Mouse (Mus musculus) embryonic facial prominence, embryonic 10.5 days (tissue): ENCODE measurements around the gene Abracl. TPM values are rescaled to one million over a fixed set of nuclear protein-coding genes. Genes with fewer than 3 reads are reported as not detected.

Source experiments
- polyA plus RNA-seq: library from polyadenylated mRNA; unstranded; fragments of >200 nt; fragmentation: Nextera tagmentation; extraction: Ambion mirVana; gene quantifications from 2 replicates; pipeline ENCODE4 v1.2.1, GENCODE M21; 2016

Abracl gene
- polyA plus RNA-seq, 1 experiment from 2014 or later, result 163 TPM

Other genes with a start within 250 kb of the Abracl start
- gene Txlnb, start 227.1 kb downstream of the Abracl start, polyA plus RNA-seq, result 0.98 and 1.6 TPM in 2 replicates
- 2.7 and 3.5 TPM in 2 replicates for gene Heca, start 75.2 kb downstream of the Abracl start, polyA plus RNA-seq
- gene Reps1, start 32.6 kb upstream of the Abracl start, polyA plus RNA-seq, result 15.3 and 16.5 TPM in 2 replicates
- gene Ect2l, start 187.6 kb upstream of the Abracl start, polyA plus RNA-seq, result 0.36 and 0.52 TPM in 2 replicates
- 8.3 and 10.6 TPM in 2 replicates for gene Ccdc28a, start 211.7 kb upstream of the Abracl start, polyA plus RNA-seq